Mouse (Mus musculus): Measurements from ENCODE around the gene Alyref. TPM values are rescaled to one million over a fixed set of nuclear protein-coding genes. Genes with fewer than 3 reads are reported as not detected.
"Not testable (repeated sequence)": the region's sequence is repeated elsewhere in the genome, so short reads cannot be mapped to it uniquely, and the experiment has no call there.

Gene Alyref
- total RNA-seq, 2 experiments from 2014 or later: 80.7 to 92.4 TPM

DNA sequence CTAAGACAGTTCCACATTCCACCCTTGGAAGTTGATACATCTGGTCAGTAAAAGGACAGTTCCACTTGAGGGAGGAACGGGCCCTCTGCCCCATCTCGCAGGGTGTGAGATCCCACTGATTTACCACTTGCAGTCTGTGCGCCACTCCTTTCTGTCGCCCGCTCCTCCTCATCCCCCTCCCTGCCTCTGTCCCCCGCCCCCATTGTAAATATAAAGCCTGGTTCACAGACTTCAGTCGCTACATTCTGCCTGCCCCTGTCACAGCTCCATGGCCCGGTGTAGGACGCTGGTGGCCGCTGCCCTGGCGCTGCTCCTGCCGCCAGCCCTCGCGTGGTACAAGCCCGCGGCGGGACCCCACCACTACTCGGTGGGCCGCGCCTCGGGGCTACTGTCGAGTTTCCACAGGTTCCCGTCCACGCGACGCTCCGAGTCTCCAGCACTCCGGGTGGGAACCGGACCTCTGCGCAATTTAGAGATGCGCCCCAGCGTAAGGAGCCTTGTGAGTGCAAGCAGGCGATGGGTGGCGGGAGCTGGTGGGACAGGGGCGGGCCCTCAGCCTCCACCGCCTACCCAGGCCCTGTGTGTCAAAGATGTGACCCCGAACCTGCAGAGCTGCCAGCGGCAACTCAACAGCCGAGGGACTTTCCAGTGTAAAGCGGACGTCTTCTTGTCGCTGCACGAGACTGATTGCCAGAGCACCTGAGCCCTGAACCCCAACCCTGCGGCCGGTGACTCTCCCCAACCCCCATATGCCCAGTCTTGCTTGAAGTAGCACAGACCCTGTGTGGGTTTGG lies 10.3 kb upstream of the Alyref start, which contains the start of gene Npb:
Npb (plus strand) TSS at position 237 of the 794 bp plus-strand sequence.
- no peak for DNase-seq (ENCODE audit: low spot score in 2 of 2)

- DNase-seq (ENCODE audit: low spot score in 2 of 2): no peak
These were observed 8.6 kb upstream of the Alyref start for GRCm38 (mm10) chr11:120606764-120607163.

- DNase-seq (ENCODE audit: low spot score in 2 of 2): no peak
These were observed 7.5 kb upstream of the Alyref start for GRCm38 (mm10) chr11:120605667-120606066.

DNA sequence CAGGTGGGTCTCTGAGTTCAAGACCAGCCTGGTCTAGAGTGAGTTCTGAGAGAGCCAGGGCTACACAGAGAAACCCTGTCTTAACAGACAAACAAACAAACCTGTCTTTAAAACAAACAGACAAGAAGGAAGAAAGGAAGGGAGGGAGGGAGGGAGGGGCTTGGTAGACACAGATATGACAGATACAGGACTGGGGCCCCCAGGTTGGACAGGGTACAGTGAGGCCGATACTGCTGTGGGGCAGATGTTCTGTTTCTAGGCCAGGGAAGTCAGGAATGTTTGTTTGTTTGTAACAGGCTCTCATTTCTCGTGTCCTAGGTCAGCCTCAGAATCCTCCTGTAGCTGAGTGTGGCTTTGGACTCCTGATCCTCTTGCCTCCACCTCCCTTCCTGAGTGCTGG lies 5.4 kb upstream of the Alyref start:
- DNase-seq (ENCODE audit: low spot score in 2 of 2): no peak

DNA sequence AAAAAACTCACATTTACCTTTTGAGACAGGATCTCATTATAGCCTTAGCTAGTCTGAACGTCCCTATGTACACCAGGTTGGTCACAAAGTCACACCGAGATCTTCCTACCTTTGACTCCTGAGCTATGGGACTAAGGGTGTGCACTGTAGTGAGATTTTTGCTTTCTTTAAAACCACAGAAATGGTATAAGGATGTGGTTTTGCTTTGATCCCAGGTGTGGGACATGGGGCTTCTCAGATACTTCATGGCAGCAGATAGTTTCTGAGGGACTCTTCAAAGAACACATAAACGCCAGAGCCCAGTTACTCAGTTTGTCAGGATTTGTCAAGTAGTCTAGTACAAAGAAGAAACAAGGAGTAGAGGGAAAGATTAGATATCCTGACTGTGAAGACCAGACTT lies 2.6 kb upstream of the Alyref start:
- no peak for DNase-seq (ENCODE audit: low spot score in 2 of 2)

DNA sequence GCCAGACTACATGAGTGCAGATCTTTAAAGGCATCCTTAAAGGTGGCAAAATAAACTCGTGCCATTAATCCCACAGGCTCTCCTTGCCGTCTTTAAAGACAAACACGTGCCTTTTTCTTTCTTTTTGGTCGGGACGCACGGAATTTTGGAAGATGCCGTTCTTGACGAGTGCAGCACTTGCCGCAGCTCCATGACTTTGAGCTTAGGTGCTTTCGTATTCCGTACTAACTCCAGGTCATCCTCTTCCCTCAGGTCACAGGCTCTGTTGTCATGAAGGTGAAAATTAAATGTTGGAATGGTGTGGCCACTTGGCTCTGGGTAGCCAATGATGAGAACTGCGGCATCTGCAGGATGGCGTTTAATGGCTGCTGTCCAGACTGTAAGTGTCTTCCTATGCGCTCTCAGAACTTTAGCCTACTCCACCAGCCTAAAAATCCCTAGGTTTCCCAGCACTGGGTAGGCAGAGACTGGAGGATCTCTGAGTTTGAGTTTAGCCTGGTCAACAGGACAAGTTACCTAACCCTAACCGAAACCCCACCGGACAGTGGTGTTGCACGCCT lies 905 bp upstream of the Alyref start:
- no peak for DNase-seq (ENCODE audit: low spot score in 2 of 2)

- no peak for DNase-seq (ENCODE audit: low spot score in 2 of 2)
These were observed 627 bp downstream of the Alyref start for GRCm38 (mm10) chr11:120597240-120598235.

DNA sequence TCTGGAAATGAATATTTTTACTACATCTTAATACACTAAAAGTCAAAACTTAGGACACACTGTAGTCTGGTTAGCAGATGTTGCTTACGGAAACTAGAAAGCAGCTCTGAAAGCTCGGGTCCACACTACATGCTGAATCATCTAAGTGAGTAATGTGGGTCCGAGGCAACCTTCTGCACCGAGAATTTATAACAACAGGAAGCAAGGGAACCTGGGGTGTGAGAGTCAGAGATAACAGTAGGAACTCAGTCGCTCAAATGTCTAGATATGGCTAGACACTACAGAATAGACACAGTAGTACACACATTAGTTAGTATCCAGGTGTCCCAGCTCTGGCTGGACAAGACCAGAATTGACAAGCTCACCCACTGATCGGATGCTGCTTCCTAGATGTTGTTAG lies 9.6 kb downstream of the Alyref start:
- DNase-seq (ENCODE audit: low spot score in 2 of 2): no peak

- DNase-seq (ENCODE audit: low spot score in 2 of 2): no peak
These were observed 14.2 kb downstream of the Alyref start for GRCm38 (mm10) chr11:120583937-120584336.

- DNase-seq (ENCODE audit: low spot score in 2 of 2): not testable (repeated sequence)
These were observed 15.2 kb downstream of the Alyref start for GRCm38 (mm10) chr11:120582982-120583293.

GRCm38 (mm10) chr11:120582268-120582981 lies 15.7 kb downstream of the Alyref start:
- no peak for DNase-seq (ENCODE audit: low spot score in 2 of 2)

DNA sequence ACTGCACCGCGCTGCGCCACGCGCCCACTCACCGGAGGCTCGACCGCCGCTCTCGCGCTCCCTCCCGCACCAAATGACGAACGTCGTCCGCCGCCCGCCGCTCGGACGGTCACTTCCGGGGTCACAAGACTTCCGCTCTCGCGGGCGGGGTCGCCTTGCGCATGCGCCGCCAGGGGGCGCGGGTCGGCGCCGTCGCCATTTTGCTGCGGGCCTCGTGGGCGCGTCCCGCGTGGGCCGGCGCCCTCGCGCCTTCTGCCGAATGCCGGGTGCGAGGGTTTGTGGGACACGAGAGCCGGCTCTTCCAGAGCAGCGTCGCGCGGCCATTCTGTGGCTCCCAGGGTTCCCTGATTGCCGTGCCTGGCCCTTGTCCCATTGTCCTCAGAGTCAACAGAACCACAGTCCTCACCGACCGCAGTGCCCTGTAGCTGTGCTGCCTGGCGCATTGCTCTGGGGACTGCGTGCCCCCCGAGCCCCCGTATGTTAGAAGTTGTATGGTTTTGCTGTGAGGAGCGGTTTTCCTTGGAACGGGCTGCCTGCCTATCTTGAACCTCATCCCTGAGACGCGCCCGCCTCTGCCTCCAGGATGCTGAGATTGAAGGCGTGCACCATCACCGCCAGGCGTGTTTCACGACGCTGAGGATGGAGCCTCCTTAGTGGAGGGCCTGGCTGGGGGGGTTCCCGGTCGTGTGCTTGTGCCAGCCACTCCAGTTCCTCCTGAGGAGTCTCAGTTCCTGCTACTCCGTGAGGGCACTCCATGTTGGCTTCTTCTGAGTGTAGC lies 16.5 kb downstream of the Alyref start, which contains the start of gene Arhgdia:
Arhgdia (minus strand) TSS at position 135 of the 778 bp plus-strand sequence.
- DNase-seq (ENCODE audit: low spot score in 2 of 2): peak; percentile 90 to 93

DNA sequence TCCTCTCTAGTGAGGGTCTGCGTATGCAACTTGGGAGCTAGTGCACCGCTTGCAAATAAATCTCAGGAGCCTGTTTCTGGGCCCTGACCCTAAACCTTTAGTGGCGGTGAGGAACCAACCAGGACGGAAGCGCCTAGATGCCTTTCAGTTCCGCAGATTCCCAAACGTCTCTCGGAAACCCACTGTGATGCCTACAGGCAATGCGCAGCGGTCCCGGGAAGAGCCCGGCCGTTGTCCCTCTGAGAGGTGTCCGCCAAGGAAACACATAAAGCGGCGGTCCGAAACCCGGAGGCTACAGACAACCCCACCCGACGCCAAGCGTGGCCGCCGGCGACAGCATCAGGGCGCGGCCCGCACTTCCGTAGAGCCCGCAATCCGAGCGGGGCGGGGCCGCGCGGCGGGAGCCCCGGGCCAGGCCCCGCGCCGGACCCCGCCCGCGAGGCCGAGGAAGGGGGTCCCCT lies 17.3 kb downstream of the Alyref start:
- peak; percentile 43 to 53 for DNase-seq (ENCODE audit: low spot score in 2 of 2)

DNA sequence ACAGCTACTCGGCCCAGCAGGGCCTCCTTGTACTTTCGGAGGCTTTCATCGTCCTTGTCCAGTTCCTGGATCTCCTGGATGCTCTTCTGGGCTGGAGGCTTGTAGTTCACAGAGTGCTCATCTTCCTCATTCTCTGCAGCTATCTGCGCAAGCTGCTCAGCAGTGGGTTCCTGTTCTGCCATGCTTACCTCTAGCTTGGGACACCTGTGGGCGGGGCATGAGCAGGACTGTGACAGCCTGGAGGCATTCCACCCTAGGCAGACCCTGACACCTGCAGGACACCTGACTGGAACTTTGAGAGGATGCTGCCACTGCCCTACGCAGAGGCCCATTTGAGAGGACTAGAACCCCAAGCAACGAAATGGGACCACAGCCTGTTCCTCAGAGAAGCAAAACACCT lies 18.0 kb downstream of the Alyref start:
- DNase-seq (ENCODE audit: low spot score in 2 of 2): no peak

DNA sequence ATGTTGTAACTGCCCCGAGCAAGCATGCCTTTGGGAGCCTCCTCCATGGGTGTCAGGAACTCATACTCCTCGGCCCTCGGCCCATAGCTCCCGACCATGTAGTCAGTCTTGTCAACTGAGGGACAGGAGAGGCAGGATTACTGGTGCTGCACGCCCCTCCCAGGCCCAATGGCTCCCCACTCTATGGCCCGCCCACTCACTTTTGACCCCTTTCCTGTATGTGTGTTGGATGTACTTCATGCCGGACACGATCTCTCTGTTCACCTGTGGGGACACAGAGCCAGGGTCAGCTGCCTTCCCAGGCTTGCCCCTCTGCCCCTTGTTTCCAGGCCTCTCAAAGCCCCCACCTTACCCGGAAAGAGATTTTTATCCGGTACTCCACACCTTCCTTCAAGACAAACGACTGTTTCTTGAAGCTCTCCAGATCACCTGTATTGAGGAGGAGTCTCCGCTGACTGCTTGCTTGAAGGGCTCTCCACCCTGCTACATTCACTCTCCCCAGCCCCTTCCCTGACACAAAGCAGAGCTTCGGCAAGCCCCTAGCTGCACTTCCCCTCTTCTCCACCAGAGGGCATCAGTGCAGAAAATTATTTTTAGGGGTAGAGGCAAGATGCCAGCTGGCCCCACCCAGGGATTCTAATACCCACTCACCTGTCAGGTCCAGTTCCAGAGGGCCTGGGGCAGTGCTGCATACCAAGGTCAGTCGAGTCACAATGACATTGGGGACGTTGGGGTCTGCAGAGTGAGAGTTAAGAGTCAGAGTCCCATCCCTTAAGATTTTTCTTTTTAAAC lies 18.7 kb downstream of the Alyref start:
- peak; percentile 74 to 76 for DNase-seq (ENCODE audit: low spot score in 2 of 2)

- DNase-seq (ENCODE audit: low spot score in 2 of 2): no peak
These were observed 19.4 kb downstream of the Alyref start for GRCm38 (mm10) chr11:120578694-120579243.

DNA sequence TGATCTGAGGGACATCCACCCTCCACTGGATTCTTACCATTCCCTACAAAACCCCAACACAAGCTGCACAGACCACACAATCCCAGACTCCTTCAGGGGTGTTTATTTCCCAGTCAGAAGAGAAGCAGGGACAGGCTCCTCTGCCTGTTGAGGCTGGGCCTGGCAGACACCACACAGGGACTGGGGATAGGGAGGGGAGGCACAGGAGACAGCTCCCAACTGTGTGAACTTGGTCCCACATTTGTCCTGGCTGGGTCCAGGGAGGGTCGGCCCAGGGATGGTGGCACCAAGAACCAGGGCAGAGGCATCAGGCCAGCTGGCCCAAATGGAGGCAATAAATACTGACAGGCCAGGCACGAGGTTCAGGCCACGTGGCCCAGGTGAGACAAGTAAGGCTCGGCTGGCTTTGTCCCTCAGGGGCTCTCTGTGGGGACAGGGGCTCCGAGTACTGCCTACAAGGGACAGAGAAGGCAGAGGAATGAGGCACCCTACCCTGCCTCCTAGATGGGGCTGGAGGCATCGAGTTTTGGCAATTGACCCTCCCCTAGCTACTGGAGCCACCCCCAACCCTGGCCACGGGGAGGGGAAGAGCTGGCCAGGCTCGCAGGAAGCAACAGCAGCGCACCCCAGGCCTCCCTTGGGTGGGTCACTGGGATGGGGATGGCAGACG lies 20.0 kb downstream of the Alyref start:
- DNase-seq (ENCODE audit: low spot score in 2 of 2): no peak
